Mouse (Mus musculus) testis, adult 2 months (tissue): ENCODE measurements around the gene Hoxc11. TPM values are rescaled to one million over a fixed set of nuclear protein-coding genes. Genes with fewer than 3 reads are reported as not detected.

ENCODE experiments used
- H3K27ac ChIP-seq: fragments of 200-500 bp; 2 replicates; pipeline ENCODE4 v1.5.1; 2012; ENCODE audit warnings: low read depth, low read length; ENCODE audit not compliant: control insufficient read depth, insufficient read depth
- H3K27me3 ChIP-seq: fragments of 200-500 bp; 2 replicates; pipeline ENCODE4 v1.6.1; 2012; ENCODE audit warnings: mild to moderate bottlenecking, low read length, moderate library complexity; ENCODE audit not compliant: control insufficient read depth, insufficient read depth
- H3K36me3 ChIP-seq: fragments of 200-500 bp; 2 replicates; pipeline ENCODE4 v1.6.1; 2012; ENCODE audit warnings: mild to moderate bottlenecking, low read length; ENCODE audit not compliant: control insufficient read depth, insufficient read depth
- H3K4me1 ChIP-seq: fragments of 200-500 bp; 2 replicates; pipeline ENCODE4 v1.6.1; 2012; ENCODE audit warnings: low read length; ENCODE audit not compliant: control insufficient read depth, insufficient read depth
- H3K4me3 ChIP-seq: fragments of 200-500 bp; 2 replicates; pipeline ENCODE4 v1.5.1; 2012; ENCODE audit warnings: low read depth, mild to moderate bottlenecking, low read length, moderate library complexity, mixed read lengths; ENCODE audit not compliant: control insufficient read depth
- CTCF ChIP-seq: fragments of 200-500 bp; IDR thresholded peaks from 2 replicates; pipeline ENCODE4 v1.5.1; 2012; ENCODE audit warnings: low read depth, mild to moderate bottlenecking, inconsistent platforms, low read length, moderate library complexity; ENCODE audit not compliant: control insufficient read depth, insufficient read depth, insufficient replicate concordance
- POLR2A ChIP-seq: fragments of 200-500 bp; IDR thresholded peaks from 2 replicates; pipeline ENCODE4 v1.6.1; 2012; ENCODE audit warnings: low read depth, mild to moderate bottlenecking, inconsistent platforms, low read length, moderate library complexity; ENCODE audit not compliant: control insufficient read depth
- polyA plus RNA-seq: library from polyadenylated mRNA; depleted of rRNA; stranded (reverse); fragments of >200 nt; gene quantifications from 2 replicates; pipeline ENCODE4 v1.2.3, GENCODE M21; 2012

Hoxc11 gene
- polyA plus RNA-seq, 1 experiment = not detected

DNA sequence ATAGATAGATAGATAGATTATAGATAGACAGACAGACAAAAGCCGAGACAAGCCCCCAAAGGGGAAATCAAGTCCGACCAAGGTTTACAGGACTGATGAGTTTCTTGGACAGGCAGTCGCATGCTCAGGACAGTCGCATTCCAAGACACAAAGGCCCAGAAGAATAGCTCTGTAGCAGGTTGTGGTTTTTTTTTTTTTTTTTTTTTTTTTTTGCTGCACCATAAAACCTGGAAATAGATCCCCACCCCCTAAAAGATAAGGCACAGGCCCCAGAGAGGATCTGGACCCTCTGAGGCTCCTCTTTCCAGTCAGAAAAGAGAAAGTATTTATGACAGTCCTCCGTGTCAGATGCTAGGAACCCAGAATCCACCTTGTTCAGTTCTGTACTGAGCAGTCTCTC is 33.9 kb downstream of the Hoxc11 start:
- Histone ChIP-seq H3K36me3 (no peaks in the 10 kb centered on the region), H3K27me3 (peaks cover 10% of the 10 kb centered on the region), H3K4me1 (peaks cover 5% of the 10 kb centered on the region), H3K4me3 (no peak overlapping the region), H3K27ac (no peak overlapping the region)
- no peak for TF ChIP-seq POLR2A
- no peak for TF ChIP-seq CTCF

DNA sequence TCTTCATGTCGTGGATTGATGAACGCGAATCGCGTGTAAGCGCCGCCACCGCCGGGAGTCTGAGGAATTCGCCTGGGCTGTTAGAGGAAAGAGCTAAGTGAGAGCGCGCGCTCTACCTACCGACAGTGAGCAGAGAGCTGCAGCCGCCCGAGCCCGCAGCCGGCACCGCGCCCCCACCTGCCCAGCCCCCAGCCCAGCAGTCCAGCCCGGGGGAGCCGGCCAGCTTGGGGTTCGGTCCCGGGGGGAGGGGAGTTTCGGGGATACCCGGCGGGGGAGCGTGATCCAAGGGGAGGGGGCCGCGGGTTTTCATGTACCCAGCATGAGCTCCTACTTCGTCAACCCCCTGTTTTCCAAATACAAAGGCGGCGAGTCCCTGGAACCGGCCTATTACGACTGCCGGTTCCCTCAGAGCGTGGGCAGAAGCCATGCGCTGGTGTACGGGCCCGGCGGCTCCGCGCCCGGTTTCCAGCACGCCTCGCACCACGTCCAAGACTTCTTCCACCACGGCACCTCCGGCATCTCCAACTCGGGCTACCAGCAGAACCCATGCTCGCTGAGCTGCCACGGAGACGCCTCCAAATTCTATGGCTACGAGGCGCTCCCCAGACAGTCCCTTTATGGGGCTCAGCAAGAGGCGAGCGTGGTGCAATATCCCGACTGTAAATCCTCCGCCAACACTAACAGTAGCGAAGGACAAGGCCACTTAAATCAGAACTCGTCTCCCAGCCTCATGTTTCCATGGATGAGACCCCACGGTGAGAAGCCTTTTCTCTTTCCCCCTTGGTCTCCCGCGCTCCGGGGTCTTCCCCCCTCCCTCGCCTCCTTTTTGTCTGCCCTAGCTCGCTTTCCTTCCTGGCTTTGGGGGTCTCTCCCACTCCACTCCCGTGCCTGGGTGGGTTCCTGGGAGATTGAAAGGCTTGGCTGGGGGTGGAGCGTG is 36.5 kb downstream of the Hoxc11 start, which contains the start of gene Hoxc8:
Gene Hoxc8 (plus strand): TSS at position 147 of the 937 bp plus-strand sequence.
- Histone ChIP-seq H3K36me3 (no peaks in the 10 kb centered on the region), H3K4me3 (peak within 1 kb of the TSS; percentile 52), H3K27ac (no peak within 1 kb of the TSS), H3K27me3 (peaks cover 7% of the 10 kb centered on the region), H3K4me1 (peaks cover 5% of the 10 kb centered on the region)
- TF ChIP-seq CTCF = no peak
- TF ChIP-seq POLR2A = no peak

GRCm38 (mm10) chr15:102991782-102992181 is 37.6 kb downstream of the Hoxc11 start:
- TF ChIP-seq POLR2A (no peak), CTCF (no peak)
- H3K4me1 ChIP-seq = peaks cover 5% of the 10 kb centered on the region
- peaks cover 13% of the 10 kb centered on the region for H3K27me3 ChIP-seq

GRCm38 (mm10) chr15:102992206-102992605 is 38.0 kb downstream of the Hoxc11 start:
- Histone ChIP-seq H3K27me3 (peaks cover 14% of the 10 kb centered on the region), H3K27ac (peak overlapping the region; percentile 53), H3K36me3 (no peaks in the 10 kb centered on the region), H3K4me1 (peaks cover 5% of the 10 kb centered on the region), H3K4me3 (no peak overlapping the region; the same call in 1 of the 2 replicates)
- TF ChIP-seq POLR2A = no peak
- no peak for TF ChIP-seq CTCF

More at GRCm38 (mm10) chr15:102991782-102992181, 37.6 kb downstream of the Hoxc11 start:
- no peaks in the 10 kb centered on the region for H3K36me3 ChIP-seq
- H3K27ac ChIP-seq = peak overlapping the region; percentile 53
- H3K4me3 ChIP-seq = no peak overlapping the region

DNA sequence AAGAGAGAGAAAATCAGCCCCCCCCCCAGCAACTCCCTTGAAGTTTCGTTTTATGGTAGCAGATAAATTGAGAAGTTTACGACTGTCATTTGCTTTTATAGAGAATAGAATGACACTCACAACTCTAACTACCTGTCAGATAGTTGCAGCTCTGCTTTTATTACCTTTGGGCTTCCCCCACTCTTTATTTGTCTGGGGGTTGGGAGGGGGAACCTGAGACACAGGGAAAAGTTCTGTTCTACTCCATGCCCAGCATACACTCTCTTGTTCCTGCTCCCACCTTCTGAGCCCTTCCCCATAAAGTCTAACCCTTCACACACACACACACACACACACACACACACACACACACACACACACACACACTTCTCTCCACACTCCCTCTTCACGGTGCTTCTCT is 38.6 kb downstream of the Hoxc11 start:
- no peaks in the 10 kb centered on the region for H3K36me3 ChIP-seq
- no peak overlapping the region for H3K27ac ChIP-seq
- no peak for TF ChIP-seq CTCF
- no peak for TF ChIP-seq POLR2A
- H3K27me3 ChIP-seq = peaks cover 12% of the 10 kb centered on the region
- H3K4me1 ChIP-seq = peaks cover 5% of the 10 kb centered on the region
- no peak overlapping the region for H3K4me3 ChIP-seq

- Histone ChIP-seq H3K36me3 (no peaks in the 10 kb centered on the region), H3K4me1 (peaks cover 16% of the 10 kb centered on the region), H3K27me3 (peaks cover 12% of the 10 kb centered on the region), H3K4me3 (no peak overlapping the region), H3K27ac (no peak overlapping the region)
- no peak for TF ChIP-seq POLR2A
- TF ChIP-seq CTCF = no peak
Observed at GRCm38 (mm10) chr15:102996548-102996947, 42.3 kb downstream of the Hoxc11 start.

DNA sequence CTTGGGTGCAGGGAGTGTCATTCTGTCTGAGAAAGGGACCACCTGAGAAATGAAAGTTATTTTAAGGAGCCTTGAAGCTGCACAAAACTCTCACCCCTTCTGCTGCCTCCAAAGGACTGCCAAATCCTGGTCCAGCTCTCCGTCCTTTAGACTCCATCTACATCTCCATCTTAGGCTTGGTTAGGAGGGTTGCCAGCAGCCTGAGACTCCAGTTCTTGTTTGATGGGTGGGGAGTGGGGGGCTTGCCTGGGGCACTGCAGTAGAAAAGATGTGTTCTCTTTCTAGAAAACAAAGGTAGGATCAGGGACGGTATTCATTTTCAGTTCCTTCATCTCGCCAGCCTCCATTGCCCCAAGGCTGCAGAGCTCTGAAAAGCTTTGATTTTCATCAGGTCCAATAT is 43.2 kb downstream of the Hoxc11 start:
- peaks cover 12% of the 10 kb centered on the region for H3K27me3 ChIP-seq

More for the DNA sequence above, 43.2 kb downstream of the Hoxc11 start:
- no peak for TF ChIP-seq CTCF
- TF ChIP-seq POLR2A = no peak
- H3K27ac ChIP-seq = no peak overlapping the region
- no peaks in the 10 kb centered on the region for H3K36me3 ChIP-seq
- H3K4me3 ChIP-seq = no peak overlapping the region
- peaks cover 13% of the 10 kb centered on the region for H3K4me1 ChIP-seq
